In the genomic region with DNA sequence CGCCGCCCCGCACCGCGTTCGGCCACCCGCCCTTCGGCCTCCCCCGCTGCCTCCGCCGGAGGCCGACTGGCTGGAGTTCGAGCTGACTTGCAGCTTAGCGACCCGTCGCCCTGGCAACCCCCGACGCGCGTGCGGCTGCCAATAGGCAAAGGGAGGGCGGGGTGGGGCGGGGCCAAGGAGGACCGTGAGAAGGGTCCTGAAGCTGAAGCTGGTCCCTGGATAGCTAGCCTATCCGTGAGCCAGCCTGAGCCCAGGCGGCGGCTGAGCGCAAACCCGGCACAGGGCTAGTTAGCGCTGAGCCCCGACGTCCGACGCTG, we compare ENCODE assay signal across 8 mouse cellular contexts. TPM values are rescaled to one million over a fixed set of nuclear protein-coding genes. Genes with fewer than 3 reads are reported as not detected.
DNase-seq lines count a peak whose midpoint lies in the region; TF ChIP-seq lines count a peak whose summit lies in the region.

No protein-coding gene starts in this region.

- no peaks in the 10 kb centered on the region; the same call in 1 of the 2 replicates for H3K4me1 ChIP-seq in thymus, adult 2 months (replicated peaks; ENCODE audit: control insufficient read depth, insufficient read depth, low read length)
- H3K4me1 ChIP-seq in hindbrain, embryonic 10.5 days (replicated peaks) = peaks cover 72% of the 10 kb centered on the region
- peaks cover 75% of the 10 kb centered on the region for H3K4me1 ChIP-seq in midbrain, embryonic 10.5 days
- H3K4me1 ChIP-seq in testis, adult 2 months (ENCODE audit: control insufficient read depth, insufficient read depth, low read length) = peaks cover 13% of the 10 kb centered on the region

- no peaks in the 10 kb centered on the region for H3K36me3 ChIP-seq in thymus, adult 2 months (ENCODE audit: control insufficient read depth, insufficient read depth, low read length)
- H3K36me3 ChIP-seq in hindbrain, embryonic 10.5 days = no peaks in the 10 kb centered on the region
- no peaks in the 10 kb centered on the region for H3K36me3 ChIP-seq in midbrain, embryonic 10.5 days
- no peaks in the 10 kb centered on the region for H3K36me3 ChIP-seq in testis, adult 2 months (ENCODE audit: control insufficient read depth, insufficient read depth, low read length)

- DNase-seq in thymus, postnatal 14 days = peak; percentile 39
- no peak for DNase-seq in thymus, adult 2 months
- DNase-seq in embryo, embryonic 9.5 days (ENCODE audit: extremely low spot score) = peak; percentile 93
- peak; percentile 96 for DNase-seq in hindbrain, embryonic 10.5 days (ENCODE audit: low spot score)
- peak; percentile 66 to 77 for DNase-seq in layer of hippocampus, postnatal 36 days
- peak; percentile 96 for DNase-seq in midbrain, embryonic 10.5 days (ENCODE audit: low spot score)
- no peak for DNase-seq in adipocyte (ENCODE audit: low spot score)

- TF ChIP-seq POLR2A in thymus, adult 2 months (IDR thresholded peaks at IDR 0.05; ENCODE audit: control insufficient read depth, extremely low read depth, insufficient read depth, low read length, poor library complexity) = no peak
- TF ChIP-seq POLR2A in testis, adult 2 months (IDR thresholded peaks at IDR 0.05; ENCODE audit: control insufficient read depth, low read depth, low read length) = peak; percentile 44

- no peak overlapping the region for H3K27ac ChIP-seq in thymus, adult 2 months (ENCODE audit: control insufficient read depth, insufficient read depth, low read length)
- peak overlapping the region; percentile 82 for H3K27ac ChIP-seq in hindbrain, embryonic 10.5 days
- H3K27ac ChIP-seq in midbrain, embryonic 10.5 days (replicated peaks) = peak overlapping the region; percentile 78
- H3K27ac ChIP-seq in testis, adult 2 months (ENCODE audit: control insufficient read depth, insufficient read depth, low read depth, low read length) = no peak overlapping the region

- H3K4me3 ChIP-seq in thymus, adult 2 months (ENCODE audit: control insufficient read depth, insufficient read depth, low read length) = no peak overlapping the region
- H3K4me3 ChIP-seq in hindbrain, embryonic 10.5 days = peak overlapping the region; percentile 58
- H3K4me3 ChIP-seq in midbrain, embryonic 10.5 days = peak overlapping the region; percentile 65
- H3K4me3 ChIP-seq in testis, adult 2 months (ENCODE audit: control insufficient read depth, low read depth, low read length) = peak overlapping the region; percentile 90

- peaks cover 21% of the 10 kb centered on the region for H3K27me3 ChIP-seq in thymus, adult 2 months (ENCODE audit: control insufficient read depth, insufficient read depth, low read length)
- H3K27me3 ChIP-seq in hindbrain, embryonic 10.5 days (ENCODE audit: insufficient read depth, poor library complexity, severe bottlenecking) = peaks cover 99% of the 10 kb centered on the region
- H3K27me3 ChIP-seq in midbrain, embryonic 10.5 days (ENCODE audit: low read depth, poor library complexity, severe bottlenecking) = peaks cover 100% of the 10 kb centered on the region
- no peaks in the 10 kb centered on the region for H3K27me3 ChIP-seq in testis, adult 2 months (ENCODE audit: control insufficient read depth, insufficient read depth, low read length)

- no peaks in the 10 kb centered on the region for H3K9me3 ChIP-seq in hindbrain, embryonic 10.5 days
- H3K9me3 ChIP-seq in midbrain, embryonic 10.5 days (replicated peaks) = no peaks in the 10 kb centered on the region

- 5% methylated on average over 31 of the region's 34 CpGs for WGBS in thymus, adult 2 months
- WGBS in hindbrain, embryonic 10.5 days = 1% methylated on average over 34 of the region's 34 CpGs
- under 1% methylated on average over 34 of the region's 34 CpGs for WGBS in midbrain, embryonic 10.5 days

- TF ChIP-seq CTCF in thymus, adult 2 months (IDR thresholded peaks at IDR 0.05; ENCODE audit: borderline replicate concordance, control insufficient read depth, extremely low read depth, insufficient read depth, low read length, poor library complexity) = no peak
- TF ChIP-seq CTCF in testis, adult 2 months (IDR thresholded peaks at IDR 0.05; ENCODE audit: control insufficient read depth, insufficient read depth, insufficient replicate concordance, low read depth, low read length) = no peak

RNA-seq across cellular contexts. Expression of a gene that starts 0.2 kb away (rescaled TPM):
- polyA plus RNA-seq in thymus, adult 2 months (2012; rRNA removed) = 0.42 and 0.59 TPM in 2 replicates
- polyA plus RNA-seq in hindbrain, embryonic 10.5 days (2016; fragmentation: Nextera tagmentation; extraction: Ambion mirVana) = 1.9 and 2.0 TPM in 2 replicates
- 10 to 100 TPM; 78.7 to 89.3 TPM for total RNA-seq in layer of hippocampus, postnatal 36 days (2021)
- 0.70 and 1.4 TPM in 2 replicates for polyA plus RNA-seq in midbrain, embryonic 10.5 days (2016; fragmentation: Nextera tagmentation; extraction: Ambion mirVana)
- 27.1 and 28.9 TPM in 2 replicates for polyA plus RNA-seq in testis, adult 2 months (2012; rRNA removed)

RNA-seq across cellular contexts. Expression of a gene that starts 25.3 kb away (rescaled TPM):
- 2.0 and 2.1 TPM in 2 replicates for polyA plus RNA-seq in thymus, adult 2 months (2012; rRNA removed)
- polyA plus RNA-seq in hindbrain, embryonic 10.5 days (2016; fragmentation: Nextera tagmentation; extraction: Ambion mirVana) = 0.70 and 2.7 TPM in 2 replicates
- total RNA-seq in layer of hippocampus, postnatal 36 days (2021) = 1 to 10 TPM; 1.5 to 1.8 TPM
- polyA plus RNA-seq in midbrain, embryonic 10.5 days (2016; fragmentation: Nextera tagmentation; extraction: Ambion mirVana) = 0.39 and 0.47 TPM in 2 replicates
- 398 and 401 TPM in 2 replicates for polyA plus RNA-seq in testis, adult 2 months (2012; rRNA removed)

Comparison
In these comparisons a context has a peak if more than half of its experiments do, and no peak if none do; other contexts are left out.
1. DNase-seq: peak in thymus, postnatal 14 days (single experiment), embryo, embryonic 9.5 days (single experiment), hindbrain, embryonic 10.5 days (single experiment), layer of hippocampus, postnatal 36 days (2 of 2) and midbrain, embryonic 10.5 days (single experiment); none in thymus, adult 2 months (single experiment) and adipocyte (single experiment).
2. H3K27ac ChIP-seq: peak in hindbrain, embryonic 10.5 days (single experiment) and midbrain, embryonic 10.5 days (single experiment); none in thymus, adult 2 months (single experiment) and testis, adult 2 months (single experiment).
3. RNA of a gene that starts 25.3 kb away (polyA plus RNA-seq): 398 to 401 TPM in testis, adult 2 months; 0.70 to 2.7 TPM in hindbrain, embryonic 10.5 days, 2.0 to 2.1 TPM in thymus, adult 2 months and 0.39 to 0.47 TPM in midbrain, embryonic 10.5 days; every median in the first group is over 100 times any median in the second.